Mouse (Mus musculus): ENCODE data around the gene Drd2. TPM values are rescaled to one million over a fixed set of nuclear protein-coding genes. Genes with fewer than 3 reads are reported as not detected.

The Drd2 gene
- polyA plus RNA-seq, 1 experiment from 2014 or later = not detected

DNA sequence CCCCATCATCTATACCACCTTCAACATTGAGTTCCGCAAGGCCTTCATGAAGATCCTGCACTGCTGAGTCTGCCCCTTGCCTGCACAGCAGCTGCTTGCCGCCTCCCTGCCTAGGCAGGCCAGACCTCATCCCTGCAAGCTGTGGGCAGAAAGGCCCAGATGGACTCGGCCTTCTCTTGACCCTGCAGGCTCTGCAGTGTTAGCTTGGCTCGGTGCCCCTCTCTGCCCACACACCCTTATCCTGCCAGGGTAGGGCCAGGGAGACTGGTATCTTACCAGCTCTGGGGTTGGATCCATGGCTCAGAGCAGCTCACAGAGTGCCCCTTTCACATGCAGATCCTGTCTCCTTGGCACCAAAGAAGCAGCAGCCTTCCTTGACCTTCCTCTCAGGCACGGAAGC is 66.6 kb downstream of the Drd2 start:
- WGBS = 91% methylated on average over 5 of the region's 5 CpGs
- H3K27ac ChIP-seq (replicated peaks; ENCODE audit: low read depth, low read length) = no peak overlapping the region
- no peak overlapping the region for H3K4me2 ChIP-seq (ENCODE audit: low read depth, low read length)
- DNase-seq (ENCODE audit: low spot score) (no peak), ATAC-seq (replicated peaks; ENCODE audit: insufficient number of reproducible peaks, low FRiP score, low TSS enrichment, low read depth) (no peak)
- no peak overlapping the region for H3K4me3 ChIP-seq (ENCODE audit: low read depth, low read length)
- no peaks in the 10 kb centered on the region for H3K36me3 ChIP-seq (replicated peaks; ENCODE audit: control insufficient read depth, insufficient read depth, low read depth, low read length)
- H3K9ac ChIP-seq (replicated peaks; ENCODE audit: low read length) = no peak overlapping the region
- no peaks in the 10 kb centered on the region for H3K27me3 ChIP-seq (ENCODE audit: control insufficient read depth, insufficient read depth, low read length)
- H3K9me3 ChIP-seq (replicated peaks; ENCODE audit: control insufficient read depth, low read length) = no peaks in the 10 kb centered on the region
- no peaks in the 10 kb centered on the region for H3K4me1 ChIP-seq (ENCODE audit: control insufficient read depth, insufficient read depth, low read length)

DNA sequence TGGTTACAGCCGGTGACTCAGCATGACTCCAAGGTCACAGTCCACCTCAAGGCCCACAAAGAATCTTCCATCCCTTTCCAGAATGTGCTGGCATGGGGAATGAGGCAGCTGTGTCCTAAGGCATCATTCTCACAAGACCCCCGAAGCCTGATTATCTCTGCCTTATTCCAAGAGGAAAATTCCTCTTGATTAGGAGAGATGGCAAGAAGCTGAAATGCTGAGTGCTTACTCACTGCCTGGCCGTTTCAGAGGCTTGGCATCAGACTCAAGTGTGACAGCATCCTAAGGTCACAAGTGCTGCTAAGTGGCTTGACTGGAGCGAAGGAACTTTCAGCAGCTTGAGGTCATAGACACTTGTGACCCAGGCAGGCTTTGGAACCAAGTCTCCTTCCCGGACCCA is 70.2 kb downstream of the Drd2 start:
- no peaks in the 10 kb centered on the region for H3K9me3 ChIP-seq (replicated peaks; ENCODE audit: control insufficient read depth, low read length)

DNA sequence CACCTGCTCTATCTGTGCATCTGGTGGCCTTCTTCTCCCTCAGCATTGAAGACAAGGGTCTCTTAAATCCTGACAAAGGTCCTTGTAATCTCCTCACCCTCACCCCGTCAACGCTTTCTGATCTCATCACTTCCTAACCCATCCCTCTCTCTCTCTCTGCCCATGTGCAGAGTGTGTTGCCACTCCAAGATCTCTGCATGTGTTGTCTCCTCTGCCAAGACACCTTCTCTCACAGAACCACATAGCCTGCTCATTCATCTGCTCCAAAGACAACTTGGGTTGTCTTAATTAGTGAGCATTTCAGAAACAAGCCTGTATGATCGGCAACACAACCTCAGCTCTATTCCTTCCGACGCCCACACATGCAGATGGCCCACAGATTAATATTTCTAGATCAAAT is 83.4 kb downstream of the Drd2 start:
- Histone ChIP-seq H3K9ac (replicated peaks; ENCODE audit: low read length) (no peak overlapping the region), H3K27me3 (ENCODE audit: control insufficient read depth, insufficient read depth, low read length) (no peaks in the 10 kb centered on the region), H3K4me1 (ENCODE audit: control insufficient read depth, insufficient read depth, low read length) (no peaks in the 10 kb centered on the region), H3K4me3 (ENCODE audit: low read depth, low read length) (no peak overlapping the region), H3K27ac (replicated peaks; ENCODE audit: low read depth, low read length) (no peak overlapping the region), H3K4me2 (ENCODE audit: low read depth, low read length) (no peak overlapping the region), H3K36me3 (replicated peaks; ENCODE audit: control insufficient read depth, insufficient read depth, low read depth, low read length) (no peaks in the 10 kb centered on the region), H3K9me3 (replicated peaks; ENCODE audit: control insufficient read depth, low read length) (no peaks in the 10 kb centered on the region)
- DNase-seq (ENCODE audit: low spot score) (no peak), ATAC-seq (replicated peaks; ENCODE audit: insufficient number of reproducible peaks, low FRiP score, low TSS enrichment, low read depth) (no peak)
- WGBS = 94% methylated on average over 5 of the region's 5 CpGs

More for the DNA sequence above, 70.2 kb downstream of the Drd2 start:
- H3K4me1 ChIP-seq (ENCODE audit: control insufficient read depth, insufficient read depth, low read length) = no peaks in the 10 kb centered on the region
- WGBS = 76% methylated on average over 5 of the region's 5 CpGs
- H3K27me3 ChIP-seq (ENCODE audit: control insufficient read depth, insufficient read depth, low read length) = no peaks in the 10 kb centered on the region
- no peak overlapping the region for H3K9ac ChIP-seq (replicated peaks; ENCODE audit: low read length)
- no peaks in the 10 kb centered on the region for H3K36me3 ChIP-seq (replicated peaks; ENCODE audit: control insufficient read depth, insufficient read depth, low read depth, low read length)
- no peak overlapping the region for H3K4me3 ChIP-seq (ENCODE audit: low read depth, low read length)
- no peak overlapping the region for H3K4me2 ChIP-seq (ENCODE audit: low read depth, low read length)
- H3K27ac ChIP-seq (replicated peaks; ENCODE audit: low read depth, low read length) = no peak overlapping the region
- ATAC-seq (replicated peaks; ENCODE audit: insufficient number of reproducible peaks, low FRiP score, low TSS enrichment, low read depth) (no peak), DNase-seq (ENCODE audit: low spot score) (no peak)

DNA sequence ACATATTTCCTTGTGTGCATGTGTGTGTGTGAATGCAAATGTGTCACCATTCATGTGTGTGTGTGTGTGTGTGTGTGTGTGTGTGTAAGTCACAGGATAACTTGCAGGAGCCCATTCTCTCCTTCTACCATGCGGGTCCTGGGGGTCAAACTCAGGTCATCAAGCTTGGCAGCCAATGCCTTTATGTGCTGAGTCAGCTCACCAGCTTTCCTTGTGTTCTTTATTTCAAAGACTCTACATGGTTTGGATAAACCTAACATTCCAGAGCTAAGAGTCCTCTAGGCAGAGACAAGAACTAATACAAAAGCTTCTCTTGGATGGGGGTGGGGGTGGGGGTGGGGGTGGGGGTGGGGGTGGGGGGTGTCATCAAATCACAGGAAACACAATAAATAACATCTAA is 85.2 kb downstream of the Drd2 start:
- H3K4me2 ChIP-seq (ENCODE audit: low read depth, low read length) = no peak overlapping the region
- no peak overlapping the region for H3K4me3 ChIP-seq (ENCODE audit: low read depth, low read length)
- no peaks in the 10 kb centered on the region for H3K4me1 ChIP-seq (ENCODE audit: control insufficient read depth, insufficient read depth, low read length)
- 65% methylated on average over 1 of the region's 1 CpGs for WGBS
- H3K36me3 ChIP-seq (replicated peaks; ENCODE audit: control insufficient read depth, insufficient read depth, low read depth, low read length) = no peaks in the 10 kb centered on the region
- no peaks in the 10 kb centered on the region for H3K27me3 ChIP-seq (ENCODE audit: control insufficient read depth, insufficient read depth, low read length)
- ATAC-seq (replicated peaks; ENCODE audit: insufficient number of reproducible peaks, low FRiP score, low TSS enrichment, low read depth) (no peak), DNase-seq (ENCODE audit: low spot score) (no peak)
- H3K9me3 ChIP-seq (replicated peaks; ENCODE audit: control insufficient read depth, low read length) = no peaks in the 10 kb centered on the region
- no peak overlapping the region for H3K9ac ChIP-seq (replicated peaks; ENCODE audit: low read length)
- no peak overlapping the region for H3K27ac ChIP-seq (replicated peaks; ENCODE audit: low read depth, low read length)

DNA sequence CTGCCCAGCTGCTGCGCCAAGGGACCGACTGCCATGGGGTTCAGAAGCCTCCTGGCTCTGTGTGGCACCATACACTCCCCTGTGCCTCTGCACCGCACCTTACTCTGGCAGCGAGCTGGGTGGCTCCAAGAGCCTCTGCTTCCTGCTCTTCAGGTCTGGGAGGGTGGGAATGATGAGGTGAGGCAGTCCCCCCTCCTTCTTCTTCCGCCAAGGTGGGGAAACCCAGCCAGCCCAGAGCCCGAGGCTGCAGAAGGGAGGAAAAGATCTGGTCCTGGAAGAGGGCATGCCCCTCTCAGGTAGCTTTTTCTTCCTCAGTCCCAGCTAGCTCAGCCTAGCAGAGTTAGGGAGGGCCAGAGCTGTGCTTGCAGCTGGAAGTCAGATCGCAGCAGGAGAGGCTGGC is 86.5 kb downstream of the Drd2 start, which contains the start of gene Ankk1:
TSS of gene Ankk1 (minus strand) at position 101 of the 400 bp plus-strand sequence.
- Histone ChIP-seq H3K9me3 (replicated peaks; ENCODE audit: control insufficient read depth, low read length) (no peaks in the 10 kb centered on the region), H3K27ac (replicated peaks; ENCODE audit: low read depth, low read length) (no peak within 1 kb of the TSS), H3K4me2 (ENCODE audit: low read depth, low read length) (no peak within 1 kb of the TSS), H3K4me1 (ENCODE audit: control insufficient read depth, insufficient read depth, low read length) (no peaks in the 10 kb centered on the region), H3K36me3 (replicated peaks; ENCODE audit: control insufficient read depth, insufficient read depth, low read depth, low read length) (no peaks in the 10 kb centered on the region), H3K27me3 (ENCODE audit: control insufficient read depth, insufficient read depth, low read length) (no peaks in the 10 kb centered on the region), H3K9ac (replicated peaks; ENCODE audit: low read length) (no peak within 1 kb of the TSS), H3K4me3 (ENCODE audit: low read depth, low read length) (no peak within 1 kb of the TSS)
- ATAC-seq (replicated peaks; ENCODE audit: insufficient number of reproducible peaks, low FRiP score, low TSS enrichment, low read depth) (no peak), DNase-seq (ENCODE audit: low spot score) (no peak)
- WGBS = 81% methylated on average over 7 of the region's 7 CpGs

GRCm38 (mm10) chr9:49427478-49427877 is 87.1 kb downstream of the Drd2 start:
- DNase-seq (ENCODE audit: low spot score) = no peak

GRCm38 (mm10) chr9:49442621-49443020 is 102.2 kb downstream of the Drd2 start:
- no peak for ATAC-seq (replicated peaks; ENCODE audit: insufficient number of reproducible peaks, low FRiP score, low TSS enrichment, low read depth)
- no peaks in the 10 kb centered on the region for H3K36me3 ChIP-seq (replicated peaks; ENCODE audit: control insufficient read depth, insufficient read depth, low read depth, low read length)
- no peak overlapping the region for H3K4me2 ChIP-seq (ENCODE audit: low read depth, low read length)
- H3K27me3 ChIP-seq (ENCODE audit: control insufficient read depth, insufficient read depth, low read length) = no peaks in the 10 kb centered on the region
- H3K9me3 ChIP-seq (replicated peaks; ENCODE audit: control insufficient read depth, low read length) = no peaks in the 10 kb centered on the region
- H3K27ac ChIP-seq (replicated peaks; ENCODE audit: low read depth, low read length) = no peak overlapping the region
- no peaks in the 10 kb centered on the region for H3K4me1 ChIP-seq (ENCODE audit: control insufficient read depth, insufficient read depth, low read length)
- H3K4me3 ChIP-seq (ENCODE audit: low read depth, low read length) = no peak overlapping the region
- 77% methylated on average over 3 of the region's 3 CpGs for WGBS
- DNase-seq (ENCODE audit: low spot score) = no peak
- H3K9ac ChIP-seq (replicated peaks; ENCODE audit: low read length) = no peak overlapping the region

More at GRCm38 (mm10) chr9:49427478-49427877, 87.1 kb downstream of the Drd2 start:
- Histone ChIP-seq H3K27ac (replicated peaks; ENCODE audit: low read depth, low read length) (no peak overlapping the region), H3K27me3 (ENCODE audit: control insufficient read depth, insufficient read depth, low read length) (no peaks in the 10 kb centered on the region), H3K9me3 (replicated peaks; ENCODE audit: control insufficient read depth, low read length) (no peaks in the 10 kb centered on the region), H3K9ac (replicated peaks; ENCODE audit: low read length) (no peak overlapping the region), H3K4me2 (ENCODE audit: low read depth, low read length) (no peak overlapping the region), H3K36me3 (replicated peaks; ENCODE audit: control insufficient read depth, insufficient read depth, low read depth, low read length) (no peaks in the 10 kb centered on the region), H3K4me3 (ENCODE audit: low read depth, low read length) (no peak overlapping the region), H3K4me1 (ENCODE audit: control insufficient read depth, insufficient read depth, low read length) (no peaks in the 10 kb centered on the region)
- no peak for ATAC-seq (replicated peaks; ENCODE audit: insufficient number of reproducible peaks, low FRiP score, low TSS enrichment, low read depth)
- 73% methylated on average over 5 of the region's 5 CpGs for WGBS

GRCm38 (mm10) chr9:49450491-49450890 is 110.1 kb downstream of the Drd2 start:
- H3K27me3 ChIP-seq (ENCODE audit: control insufficient read depth, insufficient read depth, low read length) = no peaks in the 10 kb centered on the region
- ATAC-seq (replicated peaks; ENCODE audit: insufficient number of reproducible peaks, low FRiP score, low TSS enrichment, low read depth) (no peak), DNase-seq (ENCODE audit: low spot score) (no peak)
- no peak overlapping the region for H3K9ac ChIP-seq (replicated peaks; ENCODE audit: low read length)
- no peaks in the 10 kb centered on the region for H3K9me3 ChIP-seq (replicated peaks; ENCODE audit: control insufficient read depth, low read length)
- 74% methylated on average over 3 of the region's 3 CpGs for WGBS
- no peaks in the 10 kb centered on the region for H3K36me3 ChIP-seq (replicated peaks; ENCODE audit: control insufficient read depth, insufficient read depth, low read depth, low read length)
- H3K27ac ChIP-seq (replicated peaks; ENCODE audit: low read depth, low read length) = no peak overlapping the region
- no peak overlapping the region for H3K4me2 ChIP-seq (ENCODE audit: low read depth, low read length)
- no peaks in the 10 kb centered on the region for H3K4me1 ChIP-seq (ENCODE audit: control insufficient read depth, insufficient read depth, low read length)
- H3K4me3 ChIP-seq (ENCODE audit: low read depth, low read length) = no peak overlapping the region

All from embryonic facial prominence, embryonic 11.5 days (tissue).